Mouse (Mus musculus) liver, adult (tissue): Measurements from ENCODE around the gene Fgr.

ENCODE experiments used
- GATA4 ChIP-seq: IDR thresholded peaks from 2 replicates; pipeline ENCODE4 v1.6.1; 2014; ENCODE audit warnings: mild to moderate bottlenecking, low read length; ENCODE audit not compliant: insufficient replicate concordance

Fgr gene

GRCm38 (mm10) chr4:132954530-132955394, 19.1 kb upstream of the Fgr start:
- no peak for TF ChIP-seq GATA4

DNA sequence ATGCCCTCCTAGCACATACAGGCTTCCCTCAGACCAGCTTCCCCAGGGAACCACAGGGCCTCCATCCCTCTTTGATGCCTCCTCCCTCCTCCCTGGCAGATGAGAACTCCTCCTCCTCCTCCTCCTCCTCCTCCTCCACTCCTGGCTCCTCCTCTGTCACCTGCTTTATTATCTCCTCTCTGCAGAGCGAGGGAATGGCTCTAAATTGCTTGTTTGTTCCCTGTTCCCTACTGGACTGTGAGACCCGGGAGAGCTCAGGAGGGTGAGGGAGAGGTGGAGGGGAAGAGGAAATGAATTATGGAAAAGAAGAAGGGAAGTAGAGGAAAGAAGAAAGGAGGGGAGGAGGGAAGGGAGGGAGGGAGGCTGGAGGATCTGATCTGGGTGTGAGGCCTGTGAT, 18.5 kb upstream of the Fgr start:
- TF ChIP-seq GATA4, result no peak

GRCm38 (mm10) chr4:132958741-132959678, 14.9 kb upstream of the Fgr start:
- TF ChIP-seq GATA4, result no peak; the same call in 1 of the 2 replicates

- no peak for TF ChIP-seq GATA4
Observed at GRCm38 (mm10) chr4:132959679-132960045, 14.2 kb upstream of the Fgr start.

DNA sequence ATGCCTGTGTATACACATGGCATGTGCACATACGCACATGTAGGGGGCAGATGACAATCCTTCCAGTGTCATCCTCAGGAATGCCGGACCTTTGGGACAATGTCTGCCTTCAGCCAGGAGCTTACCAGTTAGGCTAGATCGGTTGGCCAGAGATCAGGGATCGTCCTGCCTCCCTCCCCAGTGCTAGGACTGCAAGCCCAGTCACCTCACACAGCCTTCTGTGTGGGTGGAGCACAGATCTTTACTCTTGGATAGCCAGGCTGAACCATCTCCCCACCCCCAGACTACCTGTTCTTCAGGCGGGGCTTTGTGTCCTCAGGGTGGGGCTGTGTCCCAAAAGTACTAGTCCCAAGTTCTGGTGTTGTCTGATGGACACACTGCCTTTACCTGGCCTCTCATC, 13.6 kb upstream of the Fgr start:
- no peak for TF ChIP-seq GATA4

- peak; percentile 41; the same call in 1 of the 2 replicates for TF ChIP-seq GATA4
Observed at GRCm38 (mm10) chr4:132960864-132961639, 12.8 kb upstream of the Fgr start.

GRCm38 (mm10) chr4:132961866-132962265, 12.0 kb upstream of the Fgr start:
- TF ChIP-seq GATA4, result no peak

GRCm38 (mm10) chr4:132962628-132963027, 11.3 kb upstream of the Fgr start:
- TF ChIP-seq GATA4, result no peak

DNA sequence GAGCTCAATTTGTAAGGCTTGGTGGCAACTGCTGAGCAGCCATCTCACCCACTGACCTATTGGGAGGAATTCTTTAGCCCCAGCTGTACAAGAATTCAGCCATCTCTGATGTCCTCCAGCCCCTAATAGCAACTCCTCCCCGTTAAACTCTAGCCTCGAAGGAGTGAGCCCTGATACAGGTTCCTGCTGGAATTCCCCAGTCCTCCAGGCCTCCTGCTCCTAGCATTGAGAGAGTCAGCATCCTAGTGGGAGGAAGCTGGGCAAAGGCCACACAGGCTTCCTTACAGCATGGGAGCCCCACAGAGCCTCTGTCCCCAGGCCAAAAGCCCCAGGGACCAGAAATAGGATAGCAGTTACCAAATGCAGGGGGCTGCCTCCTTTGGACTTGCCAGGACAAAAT, 10.5 kb upstream of the Fgr start:
- no peak for TF ChIP-seq GATA4

DNA sequence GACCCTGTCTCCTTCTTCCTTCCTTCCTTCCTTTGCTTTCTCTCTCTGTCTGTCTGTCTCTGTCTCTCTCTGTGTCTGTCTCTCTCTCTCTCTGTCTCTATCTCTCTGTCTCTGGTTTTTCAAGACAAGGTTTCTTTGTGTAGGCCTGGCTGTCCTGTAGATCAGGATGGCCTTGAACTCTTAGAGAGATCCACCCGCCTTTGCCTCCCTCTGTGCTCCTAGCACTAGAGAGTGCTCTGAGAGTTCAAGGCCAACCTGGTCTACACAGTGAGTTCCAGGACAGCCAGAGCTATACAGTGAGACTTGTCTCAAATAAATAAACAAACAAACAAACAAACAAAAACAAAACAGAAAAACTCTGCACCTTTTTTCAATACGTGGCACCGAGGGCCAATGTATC, 9.8 kb upstream of the Fgr start:
- no peak for TF ChIP-seq GATA4

DNA sequence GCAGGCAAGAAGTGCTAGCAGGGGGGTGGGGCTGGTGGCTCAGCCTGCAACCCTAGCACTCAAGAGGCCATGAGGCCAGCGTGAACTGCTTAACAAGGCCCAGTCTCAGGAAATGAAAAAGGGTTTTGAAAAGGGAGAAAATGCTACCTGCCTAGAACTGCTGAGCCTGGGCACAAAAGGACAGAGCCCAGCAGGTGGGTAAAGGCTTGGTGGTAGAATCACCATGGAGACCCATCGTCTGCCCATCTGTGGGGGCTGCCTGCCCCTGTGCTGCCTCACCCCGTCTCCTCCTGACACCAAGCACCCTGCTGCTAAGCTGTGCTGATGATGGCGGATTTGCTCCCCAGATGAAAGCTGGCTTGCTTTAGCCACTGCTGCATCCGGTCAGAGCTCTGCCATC, 9.4 kb upstream of the Fgr start:
- no peak for TF ChIP-seq GATA4

DNA sequence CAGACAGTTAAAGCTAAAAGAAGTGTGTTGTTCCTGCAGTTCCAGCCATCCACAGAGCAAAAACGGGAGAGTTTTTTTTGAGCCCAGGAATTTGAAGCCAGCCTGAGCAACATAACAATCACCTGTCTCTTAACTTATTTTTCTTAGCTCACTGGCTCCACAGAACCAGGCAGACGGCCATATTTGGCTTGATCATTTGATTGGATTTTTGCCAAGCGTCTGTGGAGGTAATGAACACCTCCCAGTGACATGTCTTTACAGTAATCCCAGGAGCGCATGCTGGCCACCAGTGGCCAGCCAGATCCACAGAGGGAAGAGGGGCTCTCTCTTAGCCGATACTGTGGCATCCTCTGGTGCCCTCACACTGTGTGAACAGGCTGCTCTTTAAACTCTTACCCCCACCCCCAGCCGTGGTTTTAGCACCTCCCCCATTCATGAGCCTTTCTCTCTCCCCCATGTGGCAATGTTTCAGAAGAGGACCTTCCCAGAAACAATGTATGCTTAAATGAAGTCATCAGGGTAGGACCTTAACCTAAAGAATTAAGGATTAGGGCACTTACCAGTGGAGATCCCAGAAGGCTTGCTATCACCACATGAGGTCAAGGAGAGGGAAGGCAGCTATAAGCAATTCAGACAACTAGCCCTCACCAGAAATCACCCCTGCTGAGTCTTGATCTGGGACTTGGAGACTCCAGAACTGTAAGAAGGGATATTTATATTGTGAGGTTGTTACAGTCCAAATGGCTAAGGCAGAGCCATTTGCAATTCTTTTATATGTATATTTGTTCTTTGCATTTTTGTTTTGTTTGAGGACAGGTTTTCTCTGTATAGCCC, 5.6 kb upstream of the Fgr start:
- no peak for TF ChIP-seq GATA4

DNA sequence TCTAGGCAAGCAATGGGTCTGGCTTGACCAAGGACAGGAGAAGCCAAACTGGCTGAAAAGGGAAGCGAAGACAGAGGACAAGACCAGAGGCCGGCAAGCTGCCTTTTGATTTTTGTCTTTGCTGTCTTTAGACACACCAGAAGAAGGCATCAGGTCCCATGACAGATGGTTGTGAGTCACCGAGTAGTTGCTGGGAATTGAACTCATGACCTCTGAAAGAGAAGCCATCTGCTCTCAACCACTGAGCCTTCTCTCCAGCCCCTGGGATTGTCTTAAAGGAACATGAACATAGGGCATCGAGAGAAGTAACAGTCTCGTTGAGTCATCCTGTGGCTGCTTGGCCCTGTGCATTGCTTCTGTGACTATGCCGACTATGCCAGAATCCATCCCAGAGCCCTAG, 2.3 kb upstream of the Fgr start:
- no peak for TF ChIP-seq GATA4

DNA sequence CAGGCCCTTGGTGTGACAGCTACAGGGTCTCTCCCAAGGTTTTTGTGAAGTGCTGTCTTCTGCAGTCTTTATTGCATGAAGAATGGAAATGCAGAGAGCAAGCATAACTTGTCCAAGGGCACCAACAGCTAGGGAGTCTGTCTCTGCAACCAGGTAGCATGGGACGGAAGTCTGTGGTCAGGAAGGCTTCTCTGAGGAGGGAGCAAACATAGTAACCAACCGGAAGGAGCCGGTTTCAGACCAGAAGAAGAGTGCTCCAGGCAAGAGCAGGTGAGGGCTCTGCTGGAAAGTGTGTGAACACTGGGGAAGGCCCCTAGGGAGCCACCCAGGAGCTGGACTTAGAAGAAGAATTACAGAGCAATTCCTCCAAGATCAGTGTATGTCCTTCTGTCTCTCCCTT, 1.8 kb upstream of the Fgr start:
- TF ChIP-seq GATA4, result no peak

GRCm38 (mm10) chr4:132972556-132972955, 1.3 kb upstream of the Fgr start:
- no peak for TF ChIP-seq GATA4

- no peak for TF ChIP-seq GATA4
Observed at GRCm38 (mm10) chr4:132973186-132973585, 709 bp upstream of the Fgr start.
